Mouse (Mus musculus) mammary gland, adult 2 months (tissue): Measurements from ENCODE around the gene Gsx2. TPM values are rescaled to one million over a fixed set of nuclear protein-coding genes. Genes with fewer than 3 reads are reported as not detected.

Source experiments
- polyA plus RNA-seq: library from polyadenylated mRNA; depleted of rRNA; stranded (reverse); fragments of >200 nt; gene quantifications from 2 replicates; pipeline ENCODE4 v1.2.3, GENCODE M21; 2012; ENCODE audit warnings: low replicate concordance; rRNA removed

Gsx2 gene
- polyA plus RNA-seq, result not detected in 2 replicates

GRCm38 (mm10) chr5:75075383-75075941 lies at the start of gene Gsx2:
Gene Gsx2 (plus strand): TSS chr5:75075601.

DNA sequence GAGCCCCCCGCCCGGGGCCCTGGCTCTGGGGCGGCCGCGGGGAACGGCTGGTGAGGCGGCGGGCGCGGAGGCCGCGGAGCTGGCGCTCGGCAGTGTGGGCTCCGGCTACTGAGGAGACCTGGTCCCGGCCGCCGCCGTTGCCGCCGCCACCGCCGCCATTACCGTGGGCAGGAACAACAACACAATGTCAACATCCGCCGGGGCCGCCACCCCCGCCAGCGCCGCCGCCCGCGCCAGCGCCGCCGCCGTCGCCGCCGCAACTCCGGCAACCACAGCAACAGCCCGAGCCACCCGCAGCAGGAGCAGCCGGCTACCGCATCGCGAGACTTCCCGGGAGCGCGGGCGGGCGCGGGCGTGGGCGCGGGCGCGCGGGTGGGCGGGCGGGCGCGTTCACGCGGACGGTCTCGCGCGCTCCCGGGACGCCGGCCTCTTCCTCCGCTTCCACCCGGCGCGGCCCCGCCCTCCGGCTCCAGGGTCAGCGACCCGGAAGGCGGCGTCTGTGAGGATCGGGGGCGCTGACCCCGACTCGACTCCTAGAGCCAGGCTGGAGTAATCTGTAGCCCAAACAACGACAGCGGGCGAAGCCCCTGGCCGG lies 31.0 kb upstream of the Gsx2 start, which contains the start of gene Chic2:
TSS of gene Chic2 (minus strand) at position 465 of the 595 bp plus-strand sequence.

Other genes starting within 250 kb of the Gsx2 start
- 2.5 and 9.4 TPM in 2 replicates for gene Chic2, start 30.8 kb upstream of the Gsx2 start, polyA plus RNA-seq
- gene Pdgfra, start 76.7 kb downstream of the Gsx2 start, polyA plus RNA-seq, result 18.6 and 41.9 TPM in 2 replicates